Mouse (Mus musculus): ENCODE data around the gene Mink1. TPM values are rescaled to one million over a fixed set of nuclear protein-coding genes. Genes with fewer than 3 reads are reported as not detected.

The Mink1 gene
- polyA plus RNA-seq, 1 experiment from 2014 or later, result 8.5 TPM

- DNase-seq (ENCODE audit: low spot score) (no peak), ATAC-seq (ENCODE audit: low FRiP score, low TSS enrichment) (no peak)
- TF ChIP-seq EP300 (optimal IDR thresholded peaks at IDR 0.05) (no peak), CTCF (IDR thresholded peaks at IDR 0.05; ENCODE audit: low read depth) (no peak)
- Histone ChIP-seq H3K4me2 (replicated peaks; ENCODE audit: low read depth) (no peak overlapping the region), H3K4me1 (replicated peaks; ENCODE audit: control insufficient read depth, insufficient read depth) (peaks cover 15% of the 10 kb centered on the region), H3K27ac (replicated peaks) (peak overlapping the region; percentile 91), H3K36me3 (ENCODE audit: control insufficient read depth, insufficient read depth, low read length) (no peaks in the 10 kb centered on the region), H3K27me3 (ENCODE audit: control insufficient read depth, insufficient read depth, low read length) (no peaks in the 10 kb centered on the region), H3K9me3 (ENCODE audit: control insufficient read depth, low read length) (no peaks in the 10 kb centered on the region), H3K4me3 (ENCODE audit: low read depth, low read length) (no peak overlapping the region), H3K9ac (ENCODE audit: low read length) (peak overlapping the region; percentile 31; the same call in 1 of the 2 replicates)
- 25% methylated on average over 5 of the region's 5 CpGs for WGBS
Measured at GRCm38 (mm10) chr11:70580358-70580720, 17.7 kb downstream of the Mink1 start.

- no peak for TF ChIP-seq CTCF (IDR thresholded peaks at IDR 0.05; ENCODE audit: low read depth)
- ATAC-seq (ENCODE audit: low FRiP score, low TSS enrichment), result no peak
Measured at GRCm38 (mm10) chr11:70580921-70581320, 18.2 kb downstream of the Mink1 start.

GRCm38 (mm10) chr11:70582196-70582595 is 19.5 kb downstream of the Mink1 start:
- H3K27ac ChIP-seq (replicated peaks), result no peak overlapping the region
- H3K27me3 ChIP-seq (ENCODE audit: control insufficient read depth, insufficient read depth, low read length), result no peaks in the 10 kb centered on the region
- ATAC-seq (ENCODE audit: low FRiP score, low TSS enrichment) (no peak), DNase-seq (ENCODE audit: low spot score) (no peak)
- no peak overlapping the region for H3K9ac ChIP-seq (ENCODE audit: low read length)
- H3K4me3 ChIP-seq (ENCODE audit: low read depth, low read length), result no peak overlapping the region
- H3K9me3 ChIP-seq (ENCODE audit: control insufficient read depth, low read length), result no peaks in the 10 kb centered on the region
- H3K36me3 ChIP-seq (ENCODE audit: control insufficient read depth, insufficient read depth, low read length), result no peaks in the 10 kb centered on the region
- no peak for TF ChIP-seq EP300 (optimal IDR thresholded peaks at IDR 0.05)
- TF ChIP-seq CTCF (IDR thresholded peaks at IDR 0.05; ENCODE audit: low read depth), result no peak
- 44% methylated on average over 3 of the region's 3 CpGs for WGBS
- no peak overlapping the region for H3K4me2 ChIP-seq (replicated peaks; ENCODE audit: low read depth)
- H3K4me1 ChIP-seq (replicated peaks; ENCODE audit: control insufficient read depth, insufficient read depth), result peaks cover 16% of the 10 kb centered on the region

More at GRCm38 (mm10) chr11:70580921-70581320, 18.2 kb downstream of the Mink1 start:
- Histone ChIP-seq H3K9ac (ENCODE audit: low read length) (no peak overlapping the region), H3K4me1 (replicated peaks; ENCODE audit: control insufficient read depth, insufficient read depth) (peaks cover 16% of the 10 kb centered on the region), H3K9me3 (ENCODE audit: control insufficient read depth, low read length) (no peaks in the 10 kb centered on the region), H3K27ac (replicated peaks) (peak overlapping the region; percentile 91; the same call in 1 of the 2 replicates), H3K4me2 (replicated peaks; ENCODE audit: low read depth) (no peak overlapping the region), H3K27me3 (ENCODE audit: control insufficient read depth, insufficient read depth, low read length) (no peaks in the 10 kb centered on the region), H3K36me3 (ENCODE audit: control insufficient read depth, insufficient read depth, low read length) (no peaks in the 10 kb centered on the region), H3K4me3 (ENCODE audit: low read depth, low read length) (no peak overlapping the region)
- no peak for DNase-seq (ENCODE audit: low spot score)
- 77% methylated on average over 3 of the region's 3 CpGs for WGBS

- no peak overlapping the region for H3K4me3 ChIP-seq (ENCODE audit: low read depth, low read length)
- peaks cover 16% of the 10 kb centered on the region for H3K4me1 ChIP-seq (replicated peaks; ENCODE audit: control insufficient read depth, insufficient read depth)
- no peak overlapping the region for H3K4me2 ChIP-seq (replicated peaks; ENCODE audit: low read depth)
- H3K27me3 ChIP-seq (ENCODE audit: control insufficient read depth, insufficient read depth, low read length), result no peaks in the 10 kb centered on the region
- H3K27ac ChIP-seq (replicated peaks), result peak overlapping the region; percentile 82
- no peak for ATAC-seq (ENCODE audit: low FRiP score, low TSS enrichment)
- TF ChIP-seq EP300 (optimal IDR thresholded peaks at IDR 0.05) (no peak), CTCF (IDR thresholded peaks at IDR 0.05; ENCODE audit: low read depth) (no peak)
- DNase-seq (ENCODE audit: low spot score), result no peak
- H3K36me3 ChIP-seq (ENCODE audit: control insufficient read depth, insufficient read depth, low read length), result no peaks in the 10 kb centered on the region
- 35% methylated on average over 6 of the region's 6 CpGs for WGBS
- no peak overlapping the region for H3K9ac ChIP-seq (ENCODE audit: low read length)
- H3K9me3 ChIP-seq (ENCODE audit: control insufficient read depth, low read length), result no peaks in the 10 kb centered on the region
Measured at GRCm38 (mm10) chr11:70583022-70583714, 20.5 kb downstream of the Mink1 start.

GRCm38 (mm10) chr11:70583775-70584174 is 21.1 kb downstream of the Mink1 start:
- H3K4me2 ChIP-seq (replicated peaks; ENCODE audit: low read depth), result no peak overlapping the region
- H3K36me3 ChIP-seq (ENCODE audit: control insufficient read depth, insufficient read depth, low read length), result no peaks in the 10 kb centered on the region
- H3K27ac ChIP-seq (replicated peaks), result peak overlapping the region; percentile 82
- TF ChIP-seq EP300 (optimal IDR thresholded peaks at IDR 0.05) (no peak), CTCF (IDR thresholded peaks at IDR 0.05; ENCODE audit: low read depth) (peak; percentile 65)
- no peaks in the 10 kb centered on the region for H3K27me3 ChIP-seq (ENCODE audit: control insufficient read depth, insufficient read depth, low read length)
- peaks cover 11% of the 10 kb centered on the region for H3K4me1 ChIP-seq (replicated peaks; ENCODE audit: control insufficient read depth, insufficient read depth)
- DNase-seq (ENCODE audit: low spot score), result no peak
- no peak for ATAC-seq (ENCODE audit: low FRiP score, low TSS enrichment)
- H3K9ac ChIP-seq (ENCODE audit: low read length), result no peak overlapping the region
- H3K4me3 ChIP-seq (ENCODE audit: low read depth, low read length), result no peak overlapping the region
- no peaks in the 10 kb centered on the region for H3K9me3 ChIP-seq (ENCODE audit: control insufficient read depth, low read length)
- WGBS, result 64% methylated on average over 7 of the region's 7 CpGs

GRCm38 (mm10) chr11:70585457-70585856 is 22.8 kb downstream of the Mink1 start:
- 22% methylated on average over 7 of the region's 7 CpGs for WGBS
- no peak for TF ChIP-seq CTCF (IDR thresholded peaks at IDR 0.05; ENCODE audit: low read depth)
- no peak for TF ChIP-seq EP300 (optimal IDR thresholded peaks at IDR 0.05)
- no peak overlapping the region; the same call in 1 of the 2 replicates for H3K9ac ChIP-seq (ENCODE audit: low read length)
- no peaks in the 10 kb centered on the region for H3K27me3 ChIP-seq (ENCODE audit: control insufficient read depth, insufficient read depth, low read length)
- H3K4me2 ChIP-seq (replicated peaks; ENCODE audit: low read depth), result 0 out of 2 replicates have a peak overlapping the region, but pooled peaks have one; percentile 11
- ATAC-seq (ENCODE audit: low FRiP score, low TSS enrichment) (peak; percentile 87), DNase-seq (ENCODE audit: low spot score) (peak; percentile 84)
- no peaks in the 10 kb centered on the region for H3K9me3 ChIP-seq (ENCODE audit: control insufficient read depth, low read length)
- H3K4me1 ChIP-seq (replicated peaks; ENCODE audit: control insufficient read depth, insufficient read depth), result peaks cover 10% of the 10 kb centered on the region; the same call in 1 of the 2 replicates
- no peaks in the 10 kb centered on the region for H3K36me3 ChIP-seq (ENCODE audit: control insufficient read depth, insufficient read depth, low read length)
- no peak overlapping the region for H3K4me3 ChIP-seq (ENCODE audit: low read depth, low read length)
- peak overlapping the region; percentile 76 for H3K27ac ChIP-seq (replicated peaks)
